In the genomic region with DNA sequence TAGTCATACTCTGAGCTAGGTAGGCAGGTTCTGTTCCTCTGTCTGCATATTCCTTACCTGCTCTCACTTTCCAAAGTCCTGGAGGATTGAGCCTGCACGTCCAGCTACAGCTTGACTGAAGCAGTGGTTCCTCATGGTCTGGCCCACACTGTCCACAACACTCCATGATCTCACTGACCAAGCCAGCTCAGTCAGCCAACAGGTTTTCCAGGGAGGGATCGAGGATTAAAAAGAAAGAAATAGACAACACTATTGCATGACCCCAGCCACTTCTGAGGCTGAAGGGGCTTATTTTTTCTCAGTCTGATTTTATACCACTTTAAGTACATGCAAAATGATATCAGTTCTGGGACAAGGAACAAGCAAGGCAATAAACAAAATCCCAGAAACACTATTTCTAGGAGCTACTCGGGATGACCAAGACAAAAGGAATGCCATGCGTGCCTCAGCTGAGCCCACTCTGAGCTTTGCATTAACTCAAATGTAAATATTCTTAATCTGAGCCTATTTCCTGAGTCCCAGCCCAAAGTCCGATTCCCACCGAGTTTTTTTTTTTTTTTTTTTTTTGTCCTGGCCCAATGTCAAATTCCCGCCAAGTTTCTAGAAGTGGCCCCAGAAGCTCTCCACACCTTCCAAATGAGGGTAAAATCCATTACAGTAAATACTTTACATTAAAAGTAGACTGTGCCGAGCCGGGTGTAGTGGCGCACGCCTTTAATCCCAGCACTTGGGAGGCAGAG, we compare ENCODE assay signal across 21 mouse cellular contexts. TPM values are rescaled to one million over a fixed set of nuclear protein-coding genes. Genes with fewer than 3 reads are reported as not detected.
DNase-seq lines count a peak whose midpoint lies in the region; ATAC-seq and TF ChIP-seq lines count a peak whose summit lies in the region.
"Had no signal": no experiment of that assay in that cellular context is flagged by ENCODE, and none has a peak within 500 bp of the region (broad histone marks: within the 10 kb centered on the region; RNA-seq: fewer than 3 reads in every experiment).

No protein-coding gene starts in this region.

- H3K9ac ChIP-seq in heart, embryonic 13.5 days: no peak overlapping the region
- H3K9ac ChIP-seq in lung, embryonic 14.5 days: no peak overlapping the region
- H3K9ac ChIP-seq in ES-E14 (ENCODE audit: insufficient read depth, low read depth, low read length, poor library complexity, severe bottlenecking): peak overlapping the region; percentile 56; the same call in 1 of the 2 replicates
- no peak overlapping the region for H3K9ac ChIP-seq in hindbrain, embryonic 16.5 days (ENCODE audit: low read depth, low read length)
- H3K9ac ChIP-seq: embryonic facial prominence, embryonic 13.5 days; forebrain, embryonic 13.5 days; forebrain, postnatal 0 days; hindbrain, embryonic 15.5 days had no signal

- no peak for ATAC-seq in heart, embryonic 13.5 days (ENCODE audit: extremely low read depth, insufficient number of reproducible peaks, low FRiP score, low TSS enrichment)
- no peak for ATAC-seq in lung, embryonic 14.5 days (ENCODE audit: insufficient read depth)
- no peak for ATAC-seq in hindbrain, embryonic 16.5 days
- ATAC-seq: forebrain, embryonic 13.5 days; forebrain, postnatal 0 days; inflammation-experienced regulatory T-cells, adult 6 months; intestine, postnatal 0 days had no signal

- DNase-seq in heart, adult 18-20 months: no peak
- peak; percentile 5 for DNase-seq in lung, embryonic 14.5 days
- DNase-seq in lung, adult 2 months: no peak
- no peak for DNase-seq in ES-E14 (ENCODE audit: low read depth, low spot score)
- no peak for DNase-seq in cerebellum, adult 11 months
- DNase-seq: adrenal gland, postnatal 10 days; cerebellum, adult 18-20 months; cerebellum, adult 9-11 months; cerebellum, postnatal 36 days; forebrain, postnatal 0 days; gastrocnemius, postnatal 14 days; heart, postnatal 36 days; kidney, adult 8-10 months had no signal

- H3K27me3 ChIP-seq in heart, embryonic 13.5 days (replicated peaks): no peaks in the 10 kb centered on the region
- H3K27me3 ChIP-seq in lung, embryonic 14.5 days (ENCODE audit: insufficient read depth, low read length): no peaks in the 10 kb centered on the region
- H3K27me3 ChIP-seq in hindbrain, embryonic 16.5 days (replicated peaks; ENCODE audit: control insufficient read depth, insufficient read depth, low read length): no peaks in the 10 kb centered on the region
- H3K27me3 ChIP-seq: embryonic facial prominence, embryonic 13.5 days; forebrain, embryonic 13.5 days; hindbrain, embryonic 15.5 days had no signal

- no peak for TF ChIP-seq POLR2A in lung, adult 2 months (IDR thresholded peaks at IDR 0.05; ENCODE audit: borderline replicate concordance, extremely low read depth, low read depth, low read length)

- no peak for TF ChIP-seq CTCF in lung, embryonic 14.5 days (IDR thresholded peaks at IDR 0.05; ENCODE audit: low read depth)
- TF ChIP-seq CTCF in lung, adult 2 months (IDR thresholded peaks at IDR 0.05; ENCODE audit: insufficient read depth, low read length): no peak

- H3K9me3 ChIP-seq in heart, embryonic 13.5 days: no peaks in the 10 kb centered on the region
- H3K9me3 ChIP-seq in lung, embryonic 14.5 days (ENCODE audit: low read depth, low read length): no peaks in the 10 kb centered on the region
- no peaks in the 10 kb centered on the region for H3K9me3 ChIP-seq in ES-E14 (ENCODE audit: control insufficient read depth, insufficient read depth, low read depth, low read length)
- H3K9me3 ChIP-seq in hindbrain, embryonic 16.5 days (ENCODE audit: control insufficient read depth, low read length): no peaks in the 10 kb centered on the region
- H3K9me3 ChIP-seq: embryonic facial prominence, embryonic 13.5 days; forebrain, embryonic 13.5 days; hindbrain, embryonic 15.5 days had no signal

- H3K4me2 ChIP-seq in heart, embryonic 13.5 days: no peak overlapping the region
- no peak overlapping the region for H3K4me2 ChIP-seq in lung, embryonic 14.5 days
- H3K4me2 ChIP-seq in hindbrain, embryonic 16.5 days (ENCODE audit: low read length): no peak overlapping the region
- H3K4me2 ChIP-seq: embryonic facial prominence, embryonic 13.5 days; forebrain, embryonic 13.5 days; hindbrain, embryonic 15.5 days had no signal

- no peaks in the 10 kb centered on the region for H3K4me1 ChIP-seq in heart, embryonic 13.5 days
- H3K4me1 ChIP-seq in lung, embryonic 14.5 days (ENCODE audit: insufficient read depth): no peaks in the 10 kb centered on the region
- no peaks in the 10 kb centered on the region for H3K4me1 ChIP-seq in lung, adult 2 months (ENCODE audit: control insufficient read depth, insufficient read depth, low read length)
- peaks cover 9 to 22% of the 10 kb centered on the region in 2 experiments for H3K4me1 ChIP-seq in ES-E14 (ENCODE audit: control insufficient read depth in 2 of 2, insufficient read depth in 2 of 2, low read length in 2 of 2, poor library complexity in 1 of 2)
- no peaks in the 10 kb centered on the region for H3K4me1 ChIP-seq in hindbrain, embryonic 16.5 days (ENCODE audit: control insufficient read depth, insufficient read depth, low read depth, low read length)
- H3K4me1 ChIP-seq: embryonic facial prominence, embryonic 13.5 days; forebrain, embryonic 13.5 days; hindbrain, embryonic 15.5 days had no signal

- H3K36me3 ChIP-seq in heart, embryonic 13.5 days: peaks cover 94% of the 10 kb centered on the region
- peaks cover 84% of the 10 kb centered on the region for H3K36me3 ChIP-seq in lung, embryonic 14.5 days (ENCODE audit: insufficient read depth)
- peaks cover 46% of the 10 kb centered on the region for H3K36me3 ChIP-seq in ES-E14 (ENCODE audit: control insufficient read depth, insufficient read depth, low read length, poor library complexity, severe bottlenecking)
- peaks cover 45% of the 10 kb centered on the region for H3K36me3 ChIP-seq in hindbrain, embryonic 16.5 days (ENCODE audit: control insufficient read depth, insufficient read depth, low read length)

- WGBS in heart, embryonic 13.5 days: 73% methylated on average over 11 of the region's 11 CpGs
- WGBS in lung, embryonic 14.5 days: 74% methylated on average over 11 of the region's 11 CpGs
- WGBS in lung, adult 2 months: 66% methylated on average over 11 of the region's 11 CpGs
- 92% methylated on average over 11 of the region's 11 CpGs for WGBS in hindbrain, embryonic 16.5 days

- in situ Hi-C loops in ES-E14 (cut with MboI; ENCODE audit: low sequenced_read_pairs in 2 of 2, unreplicated experiment in 2 of 2): no loop called here

- H3K4me3 ChIP-seq in heart, embryonic 13.5 days: no peak overlapping the region
- no peak overlapping the region for H3K4me3 ChIP-seq in lung, embryonic 14.5 days (ENCODE audit: low read depth, low read length)
- H3K4me3 ChIP-seq in lung, adult 2 months (replicated peaks; ENCODE audit: extremely low read depth, low read depth, low read length): no peak overlapping the region
- no peak overlapping the region for H3K4me3 ChIP-seq in ES-E14 (ENCODE audit: insufficient read depth in 1 of 2, low read depth in 1 of 2, low read length in 2 of 2, poor library complexity in 1 of 2, severe bottlenecking in 1 of 2)
- H3K4me3 ChIP-seq in hindbrain, embryonic 16.5 days (ENCODE audit: low read length): no peak overlapping the region
- H3K4me3 ChIP-seq: embryonic facial prominence, embryonic 13.5 days; forebrain, embryonic 13.5 days; hindbrain, embryonic 15.5 days had no signal

- H3K27ac ChIP-seq in heart, embryonic 13.5 days (replicated peaks): peak overlapping the region; percentile 56
- H3K27ac ChIP-seq in lung, embryonic 14.5 days (ENCODE audit: low read depth): no peak overlapping the region
- H3K27ac ChIP-seq in ES-E14 (ENCODE audit: insufficient read depth, low read depth, low read length, poor library complexity, severe bottlenecking): peak overlapping the region; percentile 96
- H3K27ac ChIP-seq in hindbrain, embryonic 16.5 days (ENCODE audit: low read depth, low read length): no peak overlapping the region
- H3K27ac ChIP-seq: embryonic facial prominence, embryonic 13.5 days; forebrain, embryonic 13.5 days; hindbrain, embryonic 15.5 days had no signal

TF ChIP-seq in ES-E14, 5 proteins besides CTCF, POLR2A, EP300 and RAD21:
- no peak for TF ChIP-seq MAFK (IDR thresholded peaks at IDR 0.05; ENCODE audit: insufficient read depth, low read depth, low read length)
- TF ChIP-seq ZC3H11A (IDR thresholded peaks at IDR 0.05; ENCODE audit: borderline replicate concordance, low read depth, low read length): no peak
- TF ChIP-seq CHD2 (IDR thresholded peaks at IDR 0.05; ENCODE audit: low read depth, low read length): no peak
- TF ChIP-seq ZNF384 (IDR thresholded peaks at IDR 0.05; ENCODE audit: low read depth, low read length): peak; percentile 95
- no peak for TF ChIP-seq HCFC1 (IDR thresholded peaks at IDR 0.05; ENCODE audit: borderline replicate concordance, insufficient read depth, low read length)

RNA-seq across cellular contexts. Expression of a gene that starts 15.4 kb away (rescaled TPM):
- 5.0 and 6.0 TPM in 2 replicates for polyA plus RNA-seq in heart, embryonic 13.5 days (2015; fragmentation: Nextera tagmentation; extraction: Ambion mirVana)
- total RNA-seq in heart, adult 18-20 months (2021): 1 to 10 TPM; 7.0 to 7.5 TPM
- polyA plus RNA-seq in lung, embryonic 14.5 days (2014; fragmentation: Nextera tagmentation; extraction: Ambion mirVana): 10.2 and 10.7 TPM in 2 replicates
- 4.6 and 7.2 TPM in 2 replicates for polyA plus RNA-seq in lung, adult 2 months (2012; rRNA removed)
- 21.0 and 24.4 TPM in 2 replicates for total RNA-seq in ES-E14 (2012; rRNA removed)
- 6.7 and 7.7 TPM in 2 replicates for polyA plus RNA-seq in hindbrain, embryonic 16.5 days (2015; fragmentation: Nextera tagmentation; extraction: Ambion mirVana)

RNA-seq across cellular contexts. Expression of a gene that starts 20.6 kb away (rescaled TPM):
- polyA plus RNA-seq in heart, embryonic 13.5 days (2015; fragmentation: Nextera tagmentation; extraction: Ambion mirVana): 0.19 and 0.20 TPM in 2 replicates
- total RNA-seq in heart, adult 18-20 months (2021): under 1 TPM in 1 of 2 experiments, not detected in 1; 0.51 TPM
- 0.76 and 0.83 TPM in 2 replicates for polyA plus RNA-seq in lung, embryonic 14.5 days (2014; fragmentation: Nextera tagmentation; extraction: Ambion mirVana)
- 4.0 and 4.6 TPM in 2 replicates for polyA plus RNA-seq in lung, adult 2 months (2012; rRNA removed)
- total RNA-seq in ES-E14 (2012; rRNA removed): 1.0 and 2.6 TPM in 2 replicates
- polyA plus RNA-seq in hindbrain, embryonic 16.5 days (2015; fragmentation: Nextera tagmentation; extraction: Ambion mirVana): 0.65 and 1.0 TPM in 2 replicates
- total RNA-seq: gastrocnemius, adult 18-20 months; gastrocnemius, postnatal 14 days; heart, postnatal 36 days had no signal

RNA-seq across cellular contexts. Expression of a gene that starts 48.5 kb away (rescaled TPM):
- polyA plus RNA-seq in heart, embryonic 13.5 days (2015; fragmentation: Nextera tagmentation; extraction: Ambion mirVana): 5.7 and 7.4 TPM in 2 replicates
- 10 to 100 TPM; 31.0 to 32.3 TPM for total RNA-seq in heart, adult 18-20 months (2021)
- polyA plus RNA-seq in lung, embryonic 14.5 days (2014; fragmentation: Nextera tagmentation; extraction: Ambion mirVana): 12.7 and 13.7 TPM in 2 replicates
- 3.5 and 5.8 TPM in 2 replicates for polyA plus RNA-seq in lung, adult 2 months (2012; rRNA removed)
- total RNA-seq in ES-E14 (2012; rRNA removed): 119 and 123 TPM in 2 replicates
- polyA plus RNA-seq in hindbrain, embryonic 16.5 days (2015; fragmentation: Nextera tagmentation; extraction: Ambion mirVana): 9.3 and 10.2 TPM in 2 replicates

Comparison
In these comparisons a context has a peak if more than half of its experiments do, and no peak if none do; other contexts are left out.
1. H3K27ac ChIP-seq: peak in heart, embryonic 13.5 days (single experiment) and ES-E14 (single experiment); none in lung, embryonic 14.5 days (single experiment) and hindbrain, embryonic 16.5 days (single experiment).